Mouse (Mus musculus): ENCODE measurements around the gene Wdr92. TPM values are rescaled to one million over a fixed set of nuclear protein-coding genes. Genes with fewer than 3 reads are reported as not detected.
"Not testable (repeated sequence)": the region's sequence is repeated elsewhere in the genome, so short reads cannot be mapped to it uniquely, and the experiment has no call there.

Gene Wdr92
- total RNA-seq, 2 experiments from 2014 or later: 9.2 to 10.0 TPM

DNA sequence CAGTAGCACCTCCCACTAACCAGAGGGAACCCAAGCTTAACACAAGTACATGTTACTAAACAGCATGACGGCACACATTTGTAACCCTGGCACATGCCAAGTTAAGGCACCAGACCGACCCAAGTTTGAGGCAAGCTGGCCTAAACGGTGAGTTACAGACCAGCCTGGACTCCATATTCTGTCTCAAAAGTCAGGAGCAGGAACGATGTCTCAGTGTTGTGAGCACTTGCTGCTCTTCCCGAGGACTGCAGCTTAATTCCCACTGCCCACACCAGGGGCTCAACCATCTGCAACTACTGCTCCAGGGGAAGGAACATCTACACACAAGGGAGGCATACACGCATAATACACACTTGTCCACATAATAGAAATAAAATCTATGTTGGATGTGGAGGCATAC lies 20.6 kb downstream of the Wdr92 start:
- no peak for DNase-seq (ENCODE audit: low spot score in 2 of 2)

DNA sequence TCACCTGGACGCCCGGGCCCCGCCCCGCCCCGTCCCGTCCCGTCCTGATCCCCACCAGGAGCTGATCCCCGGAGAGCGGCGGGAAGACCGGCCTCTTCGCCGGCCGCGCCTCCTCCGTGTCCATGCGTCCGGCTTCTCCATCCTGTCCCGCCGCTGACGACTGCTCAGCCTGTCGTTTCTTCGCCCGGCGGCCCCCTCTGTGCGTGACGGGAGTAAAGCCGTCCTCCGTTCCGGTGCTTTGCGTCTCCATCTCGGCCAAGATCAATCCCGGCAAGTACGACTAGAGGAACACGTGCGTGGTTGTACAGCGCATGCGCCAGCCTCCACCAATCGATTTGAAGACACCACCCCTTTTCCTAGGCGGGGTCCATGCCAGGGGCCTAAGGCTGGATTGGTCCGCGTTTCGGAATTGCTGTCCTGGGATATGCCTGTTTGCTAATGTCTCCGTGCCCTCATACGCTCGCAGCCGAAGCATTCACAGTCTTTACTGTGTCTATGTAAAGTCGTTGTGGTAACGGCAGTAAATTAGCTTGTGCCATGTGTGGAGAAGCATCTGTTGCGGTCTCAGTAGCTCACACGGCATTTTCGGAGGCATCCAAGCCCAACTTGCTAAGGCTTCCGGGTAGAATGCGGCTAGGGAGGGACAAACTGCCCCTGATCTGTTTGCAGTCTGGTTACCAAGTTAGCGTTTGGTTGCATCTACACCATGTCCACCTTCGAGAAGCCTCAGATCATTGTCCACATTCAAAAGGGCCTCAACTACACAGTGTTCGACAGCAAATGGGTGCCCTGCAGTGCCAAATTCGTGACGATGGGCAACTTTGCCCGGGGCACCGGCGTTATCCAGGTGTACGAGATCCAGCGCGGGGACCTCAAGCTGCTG lies 29.6 kb downstream of the Wdr92 start, which contains the start of gene Pno1:
Gene Pno1, minus strand, starts transcription at position 311 of the 883 bp plus-strand sequence.
- DNase-seq (ENCODE audit: low spot score in 2 of 2): peak; percentile 96

DNA sequence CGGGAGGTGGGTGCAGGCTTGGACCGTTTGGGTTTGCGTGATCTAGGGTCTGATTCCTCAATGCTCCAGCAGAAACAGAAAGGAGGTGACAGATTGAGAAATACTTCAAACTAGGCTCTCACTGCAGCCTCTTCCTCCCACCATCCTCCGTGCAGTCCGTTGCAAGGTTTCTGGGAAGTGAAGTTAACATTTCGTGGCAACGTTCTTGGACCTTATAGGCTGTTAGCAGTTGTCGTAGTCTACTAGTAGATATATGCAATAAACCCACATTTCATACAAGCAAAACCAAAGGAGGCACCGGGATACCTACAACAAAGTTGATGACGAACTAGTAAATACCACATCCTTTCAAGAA lies 30.2 kb downstream of the Wdr92 start:
- DNase-seq (ENCODE audit: low spot score in 2 of 2): no peak

DNA sequence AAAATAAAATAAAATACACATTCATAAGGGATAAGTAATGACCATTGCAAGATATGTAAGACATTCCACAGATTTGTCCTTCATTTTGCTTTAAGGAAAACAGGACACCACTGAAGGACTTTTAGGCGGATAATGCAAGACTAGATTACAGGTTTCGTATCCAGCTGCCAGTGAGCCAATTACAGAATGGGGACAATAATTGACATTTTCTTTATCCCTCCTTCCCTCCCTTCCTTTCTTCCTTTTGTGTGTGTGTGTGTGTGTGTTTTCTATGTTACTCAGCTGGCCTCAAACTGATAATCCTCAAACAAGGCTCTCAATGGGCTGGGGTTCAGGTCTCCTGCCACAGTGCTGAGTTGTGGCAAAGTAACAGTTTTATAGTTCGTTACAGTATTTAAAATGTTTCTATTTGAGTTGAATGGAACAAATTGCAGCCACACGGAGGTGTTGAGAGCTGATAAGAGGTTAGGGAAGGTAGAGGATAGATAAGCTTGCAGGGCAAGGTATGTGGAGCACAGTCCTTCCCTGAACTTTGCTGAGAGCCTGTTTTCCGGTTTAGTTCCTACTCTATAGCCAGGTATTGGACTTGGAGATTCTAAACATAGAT lies 31.1 kb downstream of the Wdr92 start:
- DNase-seq (ENCODE audit: low spot score in 2 of 2): no peak

DNA sequence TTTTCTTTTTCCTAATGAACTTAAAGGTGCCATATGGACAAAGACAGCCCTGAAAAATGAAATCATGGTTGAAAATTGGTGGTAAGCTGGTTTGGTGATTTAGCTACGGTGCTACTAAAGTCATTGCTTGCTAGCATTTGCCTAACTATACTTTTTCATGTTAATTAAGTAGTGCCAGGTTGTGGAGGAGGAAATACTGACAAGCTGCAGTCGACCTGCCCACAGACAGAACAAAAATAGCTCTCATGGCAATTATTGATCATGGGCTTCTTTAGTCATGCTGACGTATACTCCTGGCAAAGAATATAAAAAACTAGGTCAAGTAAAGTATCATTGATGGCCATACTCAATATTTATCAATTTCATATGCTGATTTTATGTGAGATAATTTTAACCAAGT lies 33.6 kb downstream of the Wdr92 start:
- DNase-seq (ENCODE audit: low spot score in 2 of 2): no peak

DNA sequence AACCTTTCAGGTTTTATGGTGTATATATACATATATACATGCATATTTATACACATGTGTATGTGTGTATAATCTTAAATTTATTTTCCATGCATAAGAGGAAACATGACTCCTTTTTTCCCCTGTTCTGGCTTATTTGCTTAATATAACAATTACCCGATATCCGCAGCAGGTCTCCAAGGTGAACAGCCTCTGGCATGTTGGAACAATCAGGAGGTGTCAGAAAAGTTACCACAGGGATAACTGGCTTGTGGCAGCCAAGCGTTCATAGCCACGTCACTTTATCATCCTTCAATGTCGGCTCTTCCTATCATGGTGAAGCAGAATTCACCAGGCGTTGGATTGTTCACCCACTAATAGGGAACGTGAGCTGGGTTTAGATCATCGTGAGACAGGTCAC lies 39.2 kb downstream of the Wdr92 start:
- no peak for DNase-seq (ENCODE audit: low spot score in 2 of 2)

DNA sequence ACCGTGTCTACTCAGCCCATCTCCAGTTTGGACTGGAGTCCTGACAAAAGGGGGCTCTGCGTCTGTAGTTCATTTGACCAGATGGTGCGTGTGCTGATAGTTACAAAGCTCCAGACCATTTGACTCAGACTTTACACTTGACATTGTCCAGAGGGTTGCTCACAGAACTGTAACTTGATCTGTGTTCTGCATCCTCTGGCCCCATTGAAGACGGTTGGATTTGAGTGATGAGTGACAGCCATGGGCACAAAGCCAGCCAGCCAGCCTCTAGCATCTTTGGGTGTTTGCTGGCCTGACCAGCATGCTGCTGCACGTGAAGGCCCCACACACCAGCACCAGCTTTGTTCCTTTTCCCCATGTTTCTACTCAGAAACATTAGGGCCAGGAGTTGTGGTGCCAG lies 50.9 kb downstream of the Wdr92 start:
- no peak for DNase-seq (ENCODE audit: low spot score in 2 of 2)

DNA sequence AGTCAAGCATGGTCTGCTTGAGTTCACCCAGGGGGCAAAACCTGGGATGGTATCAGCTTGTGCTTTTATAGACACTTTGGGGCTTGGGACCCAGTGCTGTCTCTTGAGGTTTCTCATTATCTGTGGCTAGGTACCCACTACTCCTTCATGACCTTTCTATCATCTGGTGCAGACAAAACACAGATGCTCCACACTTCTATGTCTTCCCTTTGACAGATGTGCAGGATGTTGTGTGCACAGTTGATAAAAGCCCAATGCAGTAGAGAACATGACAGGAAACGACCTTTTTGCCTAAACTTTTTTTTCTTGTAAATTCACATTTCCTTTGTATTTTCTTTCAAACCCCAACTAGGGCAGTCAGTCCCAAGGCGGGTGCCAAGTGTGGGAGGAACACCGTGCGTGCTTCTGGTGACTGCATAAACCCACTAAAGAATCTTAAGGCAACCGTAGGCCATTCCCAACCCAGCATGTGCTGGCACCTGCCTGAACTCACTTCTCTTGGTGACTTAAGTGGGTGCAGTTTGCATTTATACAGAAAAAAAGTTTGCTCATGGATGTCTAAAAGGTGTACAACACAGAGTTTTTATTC lies 54.6 kb downstream of the Wdr92 start:
- peak; percentile 13 to 15 for DNase-seq (ENCODE audit: low spot score in 2 of 2)

DNA sequence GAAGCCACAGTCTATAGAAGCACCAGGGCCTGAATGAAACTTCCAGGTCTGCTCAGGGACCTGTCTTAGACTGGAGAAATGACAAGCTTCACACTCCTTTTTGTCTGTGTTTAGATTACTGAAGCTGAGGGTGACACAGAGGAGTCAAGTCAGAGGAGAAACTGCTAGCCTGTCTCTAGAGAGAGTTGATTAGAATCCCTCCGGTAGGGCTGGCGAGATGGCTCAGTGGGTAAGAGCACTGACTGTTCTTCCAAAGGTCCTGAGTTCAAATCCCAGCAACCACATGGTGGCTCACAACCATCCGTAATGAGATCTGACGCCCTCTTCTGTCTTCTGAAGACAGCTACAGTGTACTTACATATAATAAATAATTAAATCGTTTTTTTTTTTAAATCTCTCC lies 56.7 kb downstream of the Wdr92 start:
- not testable (repeated sequence) for DNase-seq (ENCODE audit: low spot score in 2 of 2)

DNA sequence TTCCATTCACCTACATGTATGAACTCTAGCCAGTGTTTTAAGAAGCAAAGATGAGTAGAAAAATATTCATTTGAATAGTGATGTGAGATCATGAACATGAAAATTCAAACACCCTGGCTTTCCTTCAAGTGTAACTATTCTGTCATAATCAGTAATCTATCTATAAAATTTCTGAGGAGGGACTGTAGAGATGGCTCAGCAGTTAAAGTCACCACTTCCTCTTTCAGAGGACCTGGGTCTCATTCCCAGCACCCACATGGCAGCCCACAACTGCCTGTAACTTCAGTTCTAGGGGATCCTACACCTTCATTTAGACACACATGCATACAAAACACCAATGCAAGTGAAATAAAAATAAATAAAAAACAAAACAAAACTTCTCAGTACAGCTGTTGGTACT lies 66.8 kb downstream of the Wdr92 start:
- DNase-seq (ENCODE audit: low spot score in 2 of 2): no peak

DNA sequence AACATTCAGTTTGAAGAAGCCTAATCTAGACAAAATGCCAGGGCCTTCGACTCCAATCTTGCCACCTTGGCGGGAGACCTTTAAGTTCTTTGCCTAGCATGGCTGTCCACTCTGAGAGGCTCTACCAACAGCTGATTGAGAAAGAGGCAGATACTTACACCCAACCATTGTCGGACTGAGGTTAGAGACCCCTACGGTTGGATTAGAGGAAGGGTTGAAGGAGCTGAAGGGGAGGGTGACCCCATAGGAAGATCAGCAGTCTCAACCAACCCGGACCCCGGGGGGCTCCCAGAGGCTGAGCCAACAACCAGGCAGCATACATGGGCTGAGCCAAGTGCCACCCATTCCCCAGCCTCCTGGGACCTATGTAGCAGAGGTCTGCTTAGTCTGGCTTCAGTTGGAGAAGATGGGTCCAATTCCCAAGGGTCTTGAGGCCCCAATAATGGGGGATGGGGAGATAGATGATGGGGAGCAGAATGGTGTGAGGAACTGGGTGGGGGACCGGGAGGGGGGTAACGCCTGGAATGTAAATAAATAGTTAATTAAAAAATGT lies 75.0 kb downstream of the Wdr92 start:
- no peak for DNase-seq (ENCODE audit: low spot score in 2 of 2)

DNA sequence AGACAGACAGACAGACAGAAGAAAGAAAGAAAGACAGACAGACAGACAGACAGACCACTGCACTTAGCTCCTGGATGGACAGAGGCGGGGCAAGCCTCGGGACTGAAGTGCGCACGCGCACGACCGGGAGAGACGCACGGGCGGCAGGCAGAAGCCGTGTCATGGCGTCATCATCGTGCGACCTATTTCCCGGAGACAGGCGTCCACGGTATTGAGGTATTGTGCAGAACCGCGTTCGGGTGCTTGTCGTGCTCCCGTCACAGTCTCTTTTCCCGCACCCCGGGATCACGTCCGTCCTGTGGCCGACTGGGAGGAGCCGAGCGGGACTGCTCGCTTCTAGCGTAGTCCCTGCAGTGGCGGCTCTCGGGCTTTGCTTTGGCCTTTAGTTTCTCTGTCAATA lies 75.5 kb downstream of the Wdr92 start, which contains the start of gene C1d:
Gene C1d, plus strand, starts transcription at position 137 of the 400 bp plus-strand sequence.
- peak; percentile 97 for DNase-seq (ENCODE audit: low spot score in 2 of 2)

DNA sequence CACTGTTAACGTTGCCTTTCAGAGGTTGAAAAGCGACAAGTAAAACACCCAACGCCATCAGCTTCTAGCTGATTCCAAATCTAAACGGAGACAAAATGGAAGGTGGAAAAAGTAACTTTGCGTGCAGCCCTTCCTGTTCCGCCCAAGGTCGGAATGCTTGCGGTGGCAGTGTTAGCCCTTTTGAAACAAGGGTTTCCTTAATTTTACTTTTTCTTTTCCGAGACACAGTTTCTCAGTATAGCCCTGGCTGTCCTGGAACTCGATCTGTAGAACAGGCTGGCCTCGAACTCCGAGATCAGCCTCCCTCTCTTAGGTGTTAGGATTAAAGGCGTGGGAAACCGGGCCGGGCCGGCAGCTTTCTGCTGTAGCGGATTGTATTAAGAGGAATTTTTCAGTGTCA lies 76.0 kb downstream of the Wdr92 start:
- DNase-seq (ENCODE audit: low spot score in 2 of 2): peak in 1 of 2 experiments; percentile 13

DNA sequence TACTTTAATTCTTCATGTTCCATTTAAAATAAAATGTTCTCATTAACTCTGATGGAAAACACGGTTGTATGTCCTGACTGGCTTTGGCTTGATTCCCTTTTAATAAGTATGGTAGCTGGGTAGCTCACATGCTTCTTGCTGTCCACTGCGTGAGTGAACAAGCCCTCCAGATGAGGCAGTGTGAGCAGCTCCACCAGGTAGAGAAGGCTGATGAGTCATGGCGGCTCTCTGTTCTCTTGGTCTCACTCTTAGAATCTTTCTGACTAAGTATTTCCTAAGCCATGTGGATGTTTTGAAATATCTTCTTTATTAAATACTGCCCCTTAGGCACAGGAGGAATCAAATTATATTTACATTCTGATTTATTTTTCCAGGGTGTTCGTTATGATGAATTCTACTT lies 85.3 kb downstream of the Wdr92 start:
- no peak for DNase-seq (ENCODE audit: low spot score in 2 of 2)

DNA sequence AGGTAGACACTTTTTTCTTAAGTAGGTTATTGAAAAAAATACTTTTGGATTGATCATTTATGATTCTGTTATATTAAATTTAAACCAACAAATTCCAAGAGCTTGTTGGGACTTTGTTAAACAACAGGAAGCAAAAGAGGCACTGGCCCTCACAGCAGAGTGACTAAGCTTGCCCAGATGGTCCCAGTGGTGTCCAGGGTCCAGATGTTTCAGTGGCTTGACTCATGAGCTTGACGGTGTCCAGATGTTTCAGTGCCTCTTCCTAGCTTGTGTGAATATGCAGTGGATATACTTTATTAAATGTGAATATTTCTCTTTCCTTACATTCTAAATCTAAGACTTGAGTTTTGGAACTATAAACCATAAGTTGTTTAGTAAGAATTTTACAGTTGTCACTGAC lies 86.9 kb downstream of the Wdr92 start:
- no peak for DNase-seq (ENCODE audit: low spot score in 2 of 2)

DNA sequence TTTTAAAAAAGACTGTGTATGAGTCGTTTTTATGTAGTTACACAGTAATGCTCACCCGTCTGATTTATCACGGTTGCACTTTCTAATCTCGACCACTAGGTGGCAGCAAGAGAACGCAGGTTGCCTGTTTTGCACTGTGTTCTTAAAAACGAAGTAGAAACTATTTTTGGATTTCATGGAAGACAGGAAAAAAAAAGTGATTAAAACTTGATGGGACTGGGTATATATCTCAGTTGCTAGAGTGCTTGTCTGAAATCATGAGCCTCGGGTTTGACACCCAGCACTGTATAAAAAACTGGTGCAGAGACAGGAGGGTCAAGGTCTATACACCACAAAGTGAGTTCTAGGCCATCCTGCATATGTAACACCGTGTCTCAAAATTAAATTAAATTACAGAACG lies 98.1 kb downstream of the Wdr92 start:
- peak; percentile 25 to 31 for DNase-seq (ENCODE audit: low spot score in 2 of 2)

Other genes starting within 250 kb of the Wdr92 start
- gene Fbxo48, start 230.7 kb upstream of the Wdr92 start, total RNA-seq (2021): 1 to 10 TPM; 1.4 to 1.5 TPM
- gene Cnrip1, start 130.5 kb upstream of the Wdr92 start, total RNA-seq (2021): 10 to 100 TPM; 94.7 to 97.1 TPM
- 1 to 10 TPM; 7.5 TPM for gene Plek, start 129.7 kb upstream of the Wdr92 start, total RNA-seq (2021)
- gene Ppp3r1, start 22.8 kb upstream of the Wdr92 start, total RNA-seq (2021): 100 to 1,000 TPM; 724 to 738 TPM
- 10 to 100 TPM; 24.2 to 24.9 TPM for gene Pno1, start 29.5 kb downstream of the Wdr92 start, total RNA-seq (2021)
- gene C1d, start 75.5 kb downstream of the Wdr92 start, total RNA-seq (2021): 10 to 100 TPM; 45.0 to 45.9 TPM

Data from left cerebral cortex, adult 18-20 months (tissue).